Mouse (Mus musculus): Measurements from ENCODE around the gene Zc3h8. TPM values are rescaled to one million over a fixed set of nuclear protein-coding genes. Genes with fewer than 3 reads are reported as not detected.

The Zc3h8 gene
- polyA plus RNA-seq, 1 experiment, result 1.6 TPM

- whole genome bisulfite sequencing, result 14% methylated on average over 37 of the region's 37 CpGs
- no peak for TF ChIP-seq CTCF (IDR thresholded peaks at IDR 0.05; ENCODE audit: borderline replicate concordance, control insufficient read depth, extremely low read depth, insufficient read depth, low read length, poor library complexity)
- no peak for TF ChIP-seq POLR2A (IDR thresholded peaks at IDR 0.05; ENCODE audit: control insufficient read depth, extremely low read depth, insufficient read depth, low read length, poor library complexity)
- DNase-seq, result peak; percentile 5
- Histone ChIP-seq H3K27ac (ENCODE audit: control insufficient read depth, insufficient read depth, low read length) (no peak overlapping the region), H3K4me1 (replicated peaks; ENCODE audit: control insufficient read depth, insufficient read depth, low read length) (peaks cover 8% of the 10 kb centered on the region), H3K27me3 (ENCODE audit: control insufficient read depth, insufficient read depth, low read length) (no peaks in the 10 kb centered on the region; the same call in 1 of the 2 replicates), H3K4me3 (ENCODE audit: control insufficient read depth, insufficient read depth, low read length) (no peak overlapping the region), H3K36me3 (ENCODE audit: control insufficient read depth, insufficient read depth, low read length) (no peaks in the 10 kb centered on the region)
Observed at GRCm38 (mm10) chr2:128892180-128892721, 51.6 kb downstream of the Zc3h8 start.

- Histone ChIP-seq H3K27ac (ENCODE audit: control insufficient read depth, insufficient read depth, low read length) (no peak overlapping the region), H3K27me3 (ENCODE audit: control insufficient read depth, insufficient read depth, low read length) (no peaks in the 10 kb centered on the region; the same call in 1 of the 2 replicates), H3K4me1 (replicated peaks; ENCODE audit: control insufficient read depth, insufficient read depth, low read length) (peaks cover 8% of the 10 kb centered on the region), H3K36me3 (ENCODE audit: control insufficient read depth, insufficient read depth, low read length) (no peaks in the 10 kb centered on the region), H3K4me3 (ENCODE audit: control insufficient read depth, insufficient read depth, low read length) (no peak overlapping the region)
- TF ChIP-seq CTCF (IDR thresholded peaks at IDR 0.05; ENCODE audit: borderline replicate concordance, control insufficient read depth, extremely low read depth, insufficient read depth, low read length, poor library complexity), result no peak
- no peak for TF ChIP-seq POLR2A (IDR thresholded peaks at IDR 0.05; ENCODE audit: control insufficient read depth, extremely low read depth, insufficient read depth, low read length, poor library complexity)
- 97% methylated on average over 4 of the region's 4 CpGs for WGBS
- DNase-seq, result no peak
Observed at GRCm38 (mm10) chr2:128890661-128891335, 53.1 kb downstream of the Zc3h8 start.

GRCm38 (mm10) chr2:128887866-128888550, 55.9 kb downstream of the Zc3h8 start:
- Histone ChIP-seq H3K4me3 (ENCODE audit: control insufficient read depth, insufficient read depth, low read length) (no peak overlapping the region), H3K27me3 (ENCODE audit: control insufficient read depth, insufficient read depth, low read length) (no peaks in the 10 kb centered on the region; the same call in 1 of the 2 replicates), H3K4me1 (replicated peaks; ENCODE audit: control insufficient read depth, insufficient read depth, low read length) (peaks cover 8% of the 10 kb centered on the region), H3K36me3 (ENCODE audit: control insufficient read depth, insufficient read depth, low read length) (no peaks in the 10 kb centered on the region), H3K27ac (ENCODE audit: control insufficient read depth, insufficient read depth, low read length) (no peak overlapping the region)
- DNase-seq, result no peak
- no peak for TF ChIP-seq CTCF (IDR thresholded peaks at IDR 0.05; ENCODE audit: borderline replicate concordance, control insufficient read depth, extremely low read depth, insufficient read depth, low read length, poor library complexity)
- TF ChIP-seq POLR2A (IDR thresholded peaks at IDR 0.05; ENCODE audit: control insufficient read depth, extremely low read depth, insufficient read depth, low read length, poor library complexity), result no peak
- WGBS, result 83% methylated on average over 6 of the region's 6 CpGs

DNA sequence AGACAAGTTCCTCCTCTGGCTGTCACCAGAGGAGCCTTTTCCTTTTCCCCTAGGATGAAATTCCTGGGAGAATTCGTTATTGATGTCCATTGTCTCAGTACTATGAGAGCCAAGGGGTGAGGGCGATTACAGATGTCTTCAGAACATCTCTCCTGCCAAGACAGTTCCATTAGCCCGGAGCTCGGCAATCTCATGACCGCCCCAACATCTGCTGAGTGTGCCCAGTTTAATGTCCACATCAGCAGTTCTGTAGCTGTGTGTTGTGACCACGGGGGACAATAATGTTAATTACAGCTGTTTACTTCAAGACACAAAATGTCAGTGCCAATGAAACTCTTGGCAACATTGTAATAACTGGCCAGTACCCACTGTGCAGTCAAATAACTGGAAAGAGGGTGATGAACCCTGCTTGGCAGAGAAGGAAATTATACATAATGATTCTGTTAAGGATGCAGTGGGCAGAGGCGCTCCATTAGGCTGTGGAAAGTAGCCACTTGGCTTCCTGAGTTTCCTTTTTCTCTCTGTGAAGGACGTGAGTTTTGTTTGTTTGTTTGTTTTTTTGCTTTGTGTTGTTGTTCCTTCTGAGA, 58.6 kb downstream of the Zc3h8 start:
- 89% methylated on average over 8 of the region's 8 CpGs for WGBS
- TF ChIP-seq POLR2A (IDR thresholded peaks at IDR 0.05; ENCODE audit: control insufficient read depth, extremely low read depth, insufficient read depth, low read length, poor library complexity) (no peak), CTCF (IDR thresholded peaks at IDR 0.05; ENCODE audit: borderline replicate concordance, control insufficient read depth, extremely low read depth, insufficient read depth, low read length, poor library complexity) (no peak)

DNA sequence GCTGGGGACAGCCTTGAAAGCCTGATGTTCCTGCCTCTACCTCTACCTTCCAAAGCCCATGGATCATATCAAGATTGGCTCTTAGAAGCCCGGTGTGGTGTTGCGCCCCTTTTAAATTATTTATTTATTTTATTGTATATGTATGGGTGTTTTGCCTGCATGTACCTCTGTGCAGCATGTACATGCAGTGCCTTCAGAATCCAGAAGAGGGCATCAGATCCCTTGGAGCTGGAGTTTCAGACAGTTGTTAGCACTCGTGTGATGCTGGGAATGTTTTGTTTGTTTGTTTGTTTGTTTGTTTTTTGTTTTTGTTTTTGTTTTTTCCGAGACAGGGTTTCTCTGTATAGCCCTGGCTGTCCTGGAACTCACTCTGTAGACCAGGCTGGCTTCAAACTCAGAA, 62.6 kb downstream of the Zc3h8 start:
- H3K36me3 ChIP-seq (ENCODE audit: control insufficient read depth, insufficient read depth, low read length), result no peaks in the 10 kb centered on the region
- DNase-seq, result peak; percentile 46
- TF ChIP-seq CTCF (IDR thresholded peaks at IDR 0.05; ENCODE audit: borderline replicate concordance, control insufficient read depth, extremely low read depth, insufficient read depth, low read length, poor library complexity), result no peak
- no peak for TF ChIP-seq POLR2A (IDR thresholded peaks at IDR 0.05; ENCODE audit: control insufficient read depth, extremely low read depth, insufficient read depth, low read length, poor library complexity)
- H3K27ac ChIP-seq (ENCODE audit: control insufficient read depth, insufficient read depth, low read length), result no peak overlapping the region
- no peaks in the 10 kb centered on the region for H3K4me1 ChIP-seq (replicated peaks; ENCODE audit: control insufficient read depth, insufficient read depth, low read length)
- no peak overlapping the region for H3K4me3 ChIP-seq (ENCODE audit: control insufficient read depth, insufficient read depth, low read length)
- H3K27me3 ChIP-seq (ENCODE audit: control insufficient read depth, insufficient read depth, low read length), result no peaks in the 10 kb centered on the region
- 70% methylated on average over 4 of the region's 4 CpGs for WGBS

More for the DNA sequence above, 58.6 kb downstream of the Zc3h8 start:
- DNase-seq, result no peak
- Histone ChIP-seq H3K27ac (ENCODE audit: control insufficient read depth, insufficient read depth, low read length) (no peak overlapping the region), H3K4me3 (ENCODE audit: control insufficient read depth, insufficient read depth, low read length) (no peak overlapping the region), H3K36me3 (ENCODE audit: control insufficient read depth, insufficient read depth, low read length) (no peaks in the 10 kb centered on the region), H3K27me3 (ENCODE audit: control insufficient read depth, insufficient read depth, low read length) (no peaks in the 10 kb centered on the region), H3K4me1 (replicated peaks; ENCODE audit: control insufficient read depth, insufficient read depth, low read length) (peaks cover 3% of the 10 kb centered on the region; the same call in 1 of the 2 replicates)

Other genes starting within 250 kb of the Zc3h8 start
- 3.0 and 3.3 TPM in 2 replicates for gene Mertk, start 245.1 kb downstream of the Zc3h8 start, polyA plus RNA-seq (2012; rRNA removed)
- 16.2 and 18.3 TPM in 2 replicates for gene Tmem87b, start 126.0 kb downstream of the Zc3h8 start, polyA plus RNA-seq (2012; rRNA removed)
- 0.64 and 0.69 TPM in 2 replicates for gene Fbln7, start 81.1 kb downstream of the Zc3h8 start, polyA plus RNA-seq (2012; rRNA removed)
- 2.5 and 2.6 TPM in 2 replicates for gene Zc3h6, start 23.3 kb upstream of the Zc3h8 start, polyA plus RNA-seq (2012; rRNA removed)
- gene Gm10762, start 23.6 kb upstream of the Zc3h8 start, polyA plus RNA-seq (2012; rRNA removed), result 5.9 and 6.4 TPM in 2 replicates
- 0.16 and 0.45 TPM in 2 replicates for gene Vinac1, start 104.1 kb upstream of the Zc3h8 start, polyA plus RNA-seq (2012; rRNA removed)
- gene Ttl, start 121.9 kb upstream of the Zc3h8 start, polyA plus RNA-seq (2012; rRNA removed), result 6.4 and 6.7 TPM in 2 replicates
- 24.2 and 28.0 TPM in 2 replicates for gene Polr1b, start 156.9 kb upstream of the Zc3h8 start, polyA plus RNA-seq (2012; rRNA removed)
- 55.5 and 65.2 TPM in 2 replicates for gene Chchd5, start 185.6 kb upstream of the Zc3h8 start, polyA plus RNA-seq (2012; rRNA removed)

Data from thymus, adult 2 months (tissue).